Mouse (Mus musculus) bone marrow macrophage, adult 2 months (primary cell): ENCODE measurements around the gene Abcd3.

Source experiments
- CTCF ChIP-seq: IDR thresholded peaks from 2 replicates; pipeline ENCODE4 v1.5.1; 2012; ENCODE audit warnings: low read depth, mild to moderate bottlenecking, low read length, moderate library complexity
- POLR2A ChIP-seq: IDR thresholded peaks from 2 replicates; pipeline ENCODE4 v1.6.1; 2012; ENCODE audit warnings: mild to moderate bottlenecking, low read depth, low read length, borderline replicate concordance

- TF ChIP-seq POLR2A: no peak
- no peak for TF ChIP-seq CTCF
These were observed 75.5 kb downstream of the Abcd3 start for GRCm38 (mm10) chr3:121739489-121740213.
